Mouse (Mus musculus) granulocyte monocyte progenitor cell, adult 5-6 weeks (primary cell): Measurements from ENCODE around the gene Chd1. TPM values are rescaled to one million over a fixed set of nuclear protein-coding genes. Genes with fewer than 3 reads are reported as not detected.

Experiments used
- ATAC-seq: replicated peaks from 2 replicates; pipeline ENCODE4 v1.8.0; 2016; ENCODE audit warnings: mild to moderate bottlenecking, moderate TSS enrichment, inconsistent platforms; ENCODE audit not compliant: poor library complexity, severe bottlenecking
- total RNA-seq, 2 experiments: library from RNA; stranded (forward) in 1 of 2; stranded (reverse) in 1 of 2; fragments of 200-712, 200-1000 nt in 1 of 2; fragments of >200 nt in 1 of 2; fragmentation: Nextera tagmentation in 1 of 2; gene quantifications; 2 replicates each; pipeline ENCODE4 v1.2.3; 2014 to 2017

Chd1 gene
- total RNA-seq, 2 experiments from 2014 or later = 34.8 to 55.8 TPM

- ATAC-seq = no peak
Observed at GRCm38 (mm10) chr17:15807295-15807984, 102.7 kb downstream of the Chd1 start.

DNA sequence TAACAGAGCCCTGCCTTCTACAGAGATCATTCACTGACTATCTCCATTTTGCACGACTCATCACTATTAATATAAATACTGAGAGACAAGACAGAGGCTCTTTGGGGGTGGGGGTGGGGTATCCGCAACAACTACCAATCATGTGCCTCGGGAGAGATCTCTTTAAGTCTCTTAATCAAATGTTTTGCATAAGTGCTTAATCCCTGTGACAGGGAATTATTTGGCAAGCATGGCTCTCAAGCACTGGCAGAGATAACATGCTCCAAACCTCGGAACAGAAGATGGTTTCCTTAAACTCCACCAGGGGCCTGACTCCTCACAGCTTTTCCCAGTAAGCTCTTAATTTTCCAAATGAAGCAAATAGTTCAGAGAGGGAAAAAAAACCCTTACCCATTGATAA lies 103.2 kb downstream of the Chd1 start:
- no peak for ATAC-seq

GRCm38 (mm10) chr17:15808468-15809374 lies 104.0 kb downstream of the Chd1 start:
- ATAC-seq = no peak

- no peak for ATAC-seq
Observed at GRCm38 (mm10) chr17:15809949-15810348, 105.2 kb downstream of the Chd1 start.

DNA sequence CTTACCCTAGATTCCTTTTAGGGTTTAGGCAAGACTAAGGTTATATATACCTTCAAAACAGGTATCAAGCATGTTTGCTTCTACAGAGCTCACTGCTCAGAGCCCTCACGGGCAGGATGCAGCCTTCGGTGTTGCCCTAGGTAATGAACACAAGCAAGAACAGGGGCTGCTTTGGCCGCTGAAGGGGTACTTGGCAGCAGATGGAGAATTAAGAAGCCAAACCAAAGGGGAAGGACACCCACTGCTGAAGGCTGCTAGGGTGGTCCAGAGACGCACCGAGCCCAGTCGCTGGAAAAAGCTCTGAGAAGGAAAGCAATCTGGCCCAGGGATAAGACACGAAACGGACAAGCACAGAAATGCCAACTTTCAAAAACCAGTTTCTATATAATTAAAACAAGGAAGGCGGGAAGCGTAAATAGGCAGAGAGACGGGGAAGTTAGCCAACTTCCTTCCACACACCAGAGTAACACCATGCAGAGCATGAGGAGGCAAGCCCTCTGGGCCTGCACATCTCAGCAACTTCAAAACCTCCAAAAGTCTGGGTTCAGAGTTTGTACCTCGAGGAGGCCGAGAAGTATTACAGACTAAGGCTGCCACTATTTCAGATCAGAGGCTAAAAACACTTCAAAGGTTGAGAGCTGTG lies 107.5 kb downstream of the Chd1 start:
- ATAC-seq = peak; percentile 54

GRCm38 (mm10) chr17:15813658-15814212 lies 109.0 kb downstream of the Chd1 start:
- no peak for ATAC-seq

DNA sequence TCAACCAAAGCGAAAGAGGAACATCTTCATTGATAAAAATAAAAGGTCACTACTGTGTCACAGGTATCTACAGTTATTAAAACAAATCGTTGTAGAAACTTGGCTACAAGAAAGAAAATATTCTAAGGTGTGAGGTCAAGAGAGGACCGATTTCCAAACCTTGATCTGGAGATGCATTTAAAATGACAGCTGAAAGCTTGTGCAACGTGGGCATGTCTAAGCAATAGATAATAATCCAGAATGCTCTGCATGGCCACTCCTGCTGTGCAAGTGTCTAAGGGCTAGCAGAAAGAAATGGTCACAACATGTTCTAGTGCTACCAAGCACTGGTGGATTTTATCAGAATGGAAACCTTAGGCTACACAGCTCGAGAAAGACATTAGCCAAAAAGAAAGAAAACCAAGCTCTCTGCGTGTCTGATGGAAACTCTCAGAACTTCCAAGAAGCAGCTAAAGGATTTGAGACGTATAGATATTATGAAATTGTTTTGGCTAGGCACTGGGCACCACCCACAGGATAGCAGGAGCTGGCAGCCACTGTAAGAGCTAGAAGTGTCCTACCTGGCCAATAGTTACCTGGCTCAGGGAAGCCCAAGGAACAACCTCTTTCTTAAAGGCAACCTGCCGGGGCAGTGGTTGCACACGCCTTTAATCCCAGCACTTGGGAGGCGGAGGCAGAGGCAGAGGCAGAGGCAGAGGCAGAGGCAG lies 110.7 kb downstream of the Chd1 start:
- no peak for ATAC-seq

DNA sequence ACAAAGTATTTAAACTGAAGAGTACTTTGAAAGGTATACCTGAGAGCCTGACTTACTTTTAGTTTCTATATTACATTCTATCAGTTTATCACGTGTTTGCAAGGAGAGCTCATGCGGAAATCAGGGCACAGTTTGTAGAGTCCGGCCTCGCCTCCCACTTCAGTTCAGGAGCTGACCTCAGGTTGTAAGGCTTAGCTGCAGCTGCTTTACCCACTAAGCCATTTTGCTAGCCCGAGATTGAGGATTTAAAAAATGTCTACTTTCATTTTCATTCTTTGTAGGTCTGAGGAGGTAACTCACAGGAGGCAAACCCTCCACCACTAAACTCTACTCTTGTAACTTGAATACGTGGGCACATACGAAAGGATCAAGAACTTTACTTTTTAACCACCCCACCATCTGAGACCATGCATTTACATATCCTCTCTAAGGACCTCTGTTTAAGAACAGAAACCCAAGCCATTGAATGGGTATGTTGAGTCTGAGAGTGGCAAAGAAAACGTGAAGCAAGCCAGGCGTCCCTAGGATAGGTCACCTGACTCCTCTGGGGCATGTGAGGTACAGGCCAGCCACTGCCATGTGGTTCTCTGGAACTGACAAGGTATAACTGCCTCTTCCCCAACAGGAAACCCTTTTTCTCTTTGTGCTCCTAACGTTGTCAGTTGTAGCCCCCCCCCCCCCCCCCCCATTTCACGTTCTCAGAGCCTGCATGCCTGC lies 111.8 kb downstream of the Chd1 start:
- ATAC-seq = no peak

DNA sequence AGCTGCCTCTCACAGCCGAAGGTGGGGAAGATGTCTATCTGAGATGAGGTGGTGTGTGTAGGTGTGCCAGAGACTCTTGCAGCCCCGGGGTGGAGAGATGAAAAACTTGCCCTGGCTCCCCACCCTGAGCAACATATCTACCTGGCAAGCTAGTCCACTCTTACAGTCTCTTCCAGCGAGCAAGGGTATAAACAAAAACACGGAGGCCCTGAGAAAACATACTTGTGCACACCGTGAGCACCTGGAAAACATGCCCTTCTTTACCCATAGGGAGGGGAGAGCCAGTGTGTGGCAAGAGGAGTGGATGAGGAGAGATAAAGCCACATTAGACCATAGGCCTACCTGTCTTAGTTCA lies 112.3 kb downstream of the Chd1 start:
- no peak for ATAC-seq

GRCm38 (mm10) chr17:15817634-15818033 lies 112.9 kb downstream of the Chd1 start:
- ATAC-seq = no peak

DNA sequence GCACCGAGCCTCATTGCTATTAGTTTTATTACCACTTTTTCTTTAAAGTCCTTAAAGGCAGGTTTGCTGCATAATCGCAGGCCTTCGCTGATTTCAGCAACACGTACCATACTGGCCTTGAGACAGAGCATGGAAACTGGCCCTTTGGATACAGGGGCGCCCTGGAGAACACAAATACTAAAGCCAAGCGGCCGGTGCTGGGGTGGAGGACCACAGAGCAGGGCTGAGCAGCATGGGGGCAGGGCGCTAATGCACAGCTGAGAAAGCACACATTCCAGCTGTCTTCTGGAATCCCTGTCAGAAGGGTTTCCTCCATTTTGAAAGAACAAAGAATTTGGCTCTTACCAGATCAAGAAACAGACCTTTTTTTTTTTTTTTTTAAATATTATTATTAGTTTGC lies 113.6 kb downstream of the Chd1 start:
- no peak for ATAC-seq

GRCm38 (mm10) chr17:15820146-15820545 lies 115.4 kb downstream of the Chd1 start:
- no peak for ATAC-seq

DNA sequence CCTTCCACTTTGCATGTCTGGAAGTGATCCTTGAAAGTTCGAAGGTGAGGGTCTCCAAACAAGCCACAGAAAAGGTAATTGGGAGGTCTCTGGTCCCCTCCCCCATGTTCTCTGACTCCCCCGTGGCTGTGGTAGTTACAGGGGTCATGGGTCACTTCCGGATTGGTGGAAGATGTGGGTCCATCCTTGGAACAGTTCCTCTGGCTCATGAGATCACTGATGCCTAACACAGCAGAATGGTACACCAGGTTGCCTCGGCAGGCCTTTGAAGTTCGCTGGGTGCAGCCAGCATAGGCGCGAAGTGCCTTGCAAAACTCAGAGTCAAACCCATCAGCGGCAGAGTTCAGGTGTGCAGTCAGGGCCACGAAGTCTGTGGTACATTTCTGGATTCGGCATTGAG lies 116.0 kb downstream of the Chd1 start:
- ATAC-seq = no peak

- ATAC-seq = no peak
Observed at GRCm38 (mm10) chr17:15821706-15822105, 116.9 kb downstream of the Chd1 start.

Other genes with a start within 250 kb of the Chd1 start
- 154 and 160 TPM in 2 replicates for gene Psmb1, start 205.2 kb upstream of the Chd1 start, total RNA-seq (2014; fragmentation: Nextera tagmentation)
- 200 and 213 TPM in 2 replicates for gene Psmb1, start 205.2 kb upstream of the Chd1 start, total RNA-seq (2017)
- 46.1 and 57.1 TPM in 2 replicates for gene Tbp, start 205.1 kb upstream of the Chd1 start, total RNA-seq (2014; fragmentation: Nextera tagmentation)
- 70.6 and 70.8 TPM in 2 replicates for gene Tbp, start 205.1 kb upstream of the Chd1 start, total RNA-seq (2017)
- 51.3 and 62.2 TPM in 2 replicates for gene Pdcd2, start 177.7 kb upstream of the Chd1 start, total RNA-seq (2014; fragmentation: Nextera tagmentation)
- gene Pdcd2, start 177.7 kb upstream of the Chd1 start, total RNA-seq (2017) = 82.6 and 88.5 TPM in 2 replicates
- 2.4 and 4.7 TPM in 2 replicates for gene Prdm9, start 140.6 kb upstream of the Chd1 start, total RNA-seq (2014; fragmentation: Nextera tagmentation)
- 1.7 and 2.5 TPM in 2 replicates for gene Prdm9, start 140.6 kb upstream of the Chd1 start, total RNA-seq (2017)
- gene Rgmb, start 126.1 kb downstream of the Chd1 start, total RNA-seq (2014; fragmentation: Nextera tagmentation) = not detected in 2 replicates
- gene Rgmb, start 126.1 kb downstream of the Chd1 start, total RNA-seq (2017) = not detected in 2 replicates